Mouse (Mus musculus): ENCODE results near the gene Pias4. TPM values are rescaled to one million over a fixed set of nuclear protein-coding genes. Genes with fewer than 3 reads are reported as not detected.
A peak's percentile ranks its signal among the peaks of the same experiment; 100 is the strongest.
"Not testable (repeated sequence)": the region's sequence is repeated elsewhere in the genome, so short reads cannot be mapped to it uniquely, and the experiment has no call there.

Gene Pias4
- polyA plus RNA-seq, 1 experiment from 2014 or later, result 52.7 TPM

GRCm38 (mm10) chr10:81183805-81184204 lies 16.1 kb upstream of the Pias4 start, which contains the start of gene 4930442H23Rik:
4930442H23Rik (minus strand) TSS chr10:81183849.
- 84% methylated on average over 5 of the region's 5 CpGs for WGBS

GRCm38 (mm10) chr10:81182336-81183333 lies 14.9 kb upstream of the Pias4 start, which contains the start of gene Dapk3:
Dapk3 (plus strand) TSS chr10:81183005.
- H3K27ac ChIP-seq (ENCODE audit: low read depth, low read length), result peak within 1 kb of the TSS; percentile 65
- H3K27me3 ChIP-seq (ENCODE audit: control insufficient read depth, insufficient read depth, low read length), result no peaks in the 10 kb centered on the region
- peak within 1 kb of the TSS; percentile 57 for H3K4me2 ChIP-seq (replicated peaks; ENCODE audit: low read depth, low read length)
- 4% methylated on average over 53 of the region's 53 CpGs for WGBS
- ATAC-seq (ENCODE audit: low FRiP score) (peak; percentile 96), DNase-seq (ENCODE audit: low spot score) (peak; percentile 98)
- H3K9ac ChIP-seq (ENCODE audit: low read depth, low read length), result peak within 1 kb of the TSS; percentile 73
- H3K4me1 ChIP-seq (replicated peaks; ENCODE audit: control insufficient read depth, insufficient read depth, low read length), result peaks cover 4% of the 10 kb centered on the region
- no peaks in the 10 kb centered on the region for H3K9me3 ChIP-seq (ENCODE audit: control insufficient read depth, low read length)
- peak within 1 kb of the TSS; percentile 78 for H3K4me3 ChIP-seq (ENCODE audit: low read depth, low read length)
- H3K36me3 ChIP-seq (ENCODE audit: control insufficient read depth, insufficient read depth, low read length), result peaks cover 42% of the 10 kb centered on the region

More at GRCm38 (mm10) chr10:81183805-81184204, 16.1 kb upstream of the Pias4 start, which contains the start of gene 4930442H23Rik:
- no peak for ATAC-seq (ENCODE audit: low FRiP score)
- peak within 1 kb of the TSS; percentile 78 for H3K4me3 ChIP-seq (ENCODE audit: low read depth, low read length)
- H3K27me3 ChIP-seq (ENCODE audit: control insufficient read depth, insufficient read depth, low read length), result no peaks in the 10 kb centered on the region
- H3K9ac ChIP-seq (ENCODE audit: low read depth, low read length), result peak within 1 kb of the TSS; percentile 73
- no peaks in the 10 kb centered on the region; the same call in 1 of the 2 replicates for H3K4me1 ChIP-seq (replicated peaks; ENCODE audit: control insufficient read depth, insufficient read depth, low read length)
- no peak for DNase-seq (ENCODE audit: low spot score)
- peaks cover 31% of the 10 kb centered on the region for H3K36me3 ChIP-seq (ENCODE audit: control insufficient read depth, insufficient read depth, low read length)
- peak within 1 kb of the TSS; percentile 57 for H3K4me2 ChIP-seq (replicated peaks; ENCODE audit: low read depth, low read length)
- H3K27ac ChIP-seq (ENCODE audit: low read depth, low read length), result peak within 1 kb of the TSS; percentile 65
- no peaks in the 10 kb centered on the region for H3K9me3 ChIP-seq (ENCODE audit: control insufficient read depth, low read length)

DNA sequence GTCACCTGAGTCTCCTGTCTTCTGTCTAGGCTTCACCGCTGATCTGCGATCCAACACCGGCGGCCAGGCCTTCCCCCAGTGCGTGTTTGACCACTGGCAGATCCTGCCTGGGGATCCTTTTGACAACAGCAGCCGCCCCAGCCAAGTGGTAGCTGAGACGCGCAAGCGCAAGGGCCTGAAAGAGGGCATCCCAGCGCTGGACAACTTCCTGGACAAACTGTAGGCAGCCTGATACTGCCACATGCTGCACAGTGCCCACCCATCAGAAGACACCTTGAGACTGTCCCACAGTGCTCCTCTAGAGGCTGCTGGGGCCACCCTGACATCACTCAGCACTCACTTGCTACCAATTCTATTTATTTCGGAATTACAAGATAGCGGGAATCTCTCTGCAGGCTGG lies 14.1 kb upstream of the Pias4 start:
- not testable (repeated sequence) for DNase-seq (ENCODE audit: low spot score); H3K9me3 ChIP-seq (ENCODE audit: control insufficient read depth, low read length); H3K4me1 ChIP-seq (replicated peaks; ENCODE audit: control insufficient read depth, insufficient read depth, low read length); H3K27ac ChIP-seq (ENCODE audit: low read depth, low read length); H3K4me3 ChIP-seq (ENCODE audit: low read depth, low read length); H3K4me2 ChIP-seq (replicated peaks; ENCODE audit: low read depth, low read length); H3K9ac ChIP-seq (ENCODE audit: low read depth, low read length); H3K27me3 ChIP-seq (ENCODE audit: control insufficient read depth, insufficient read depth, low read length); ATAC-seq (ENCODE audit: low FRiP score)
- peaks cover 42% of the 10 kb centered on the region for H3K36me3 ChIP-seq (ENCODE audit: control insufficient read depth, insufficient read depth, low read length)
- 78% methylated on average over 12 of the region's 12 CpGs for WGBS

DNA sequence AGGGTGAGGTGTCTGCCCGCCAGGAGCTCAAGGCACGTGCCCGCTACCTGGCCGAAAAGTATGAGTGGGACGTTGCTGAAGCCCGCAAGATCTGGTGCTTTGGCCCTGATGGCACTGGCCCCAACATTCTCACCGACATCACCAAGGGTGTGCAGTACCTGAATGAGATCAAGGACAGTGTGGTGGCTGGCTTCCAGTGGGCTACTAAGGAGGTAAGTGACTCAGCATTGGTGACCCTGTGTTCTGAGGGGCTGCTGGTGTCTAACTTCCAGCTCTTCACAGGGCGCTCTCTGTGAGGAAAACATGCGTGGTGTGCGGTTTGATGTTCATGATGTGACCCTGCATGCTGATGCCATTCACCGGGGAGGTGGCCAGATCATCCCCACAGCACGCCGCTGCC lies 13.2 kb upstream of the Pias4 start:
- no peak overlapping the region for H3K4me2 ChIP-seq (replicated peaks; ENCODE audit: low read depth, low read length)
- H3K9ac ChIP-seq (ENCODE audit: low read depth, low read length), result no peak overlapping the region
- no peak overlapping the region for H3K27ac ChIP-seq (ENCODE audit: low read depth, low read length)
- H3K9me3 ChIP-seq (ENCODE audit: control insufficient read depth, low read length), result no peaks in the 10 kb centered on the region
- H3K4me1 ChIP-seq (replicated peaks; ENCODE audit: control insufficient read depth, insufficient read depth, low read length), result peaks cover 6% of the 10 kb centered on the region
- 95% methylated on average over 13 of the region's 13 CpGs for WGBS
- no peak for ATAC-seq (ENCODE audit: low FRiP score)
- H3K27me3 ChIP-seq (ENCODE audit: control insufficient read depth, insufficient read depth, low read length), result no peaks in the 10 kb centered on the region
- no peak for DNase-seq (ENCODE audit: low spot score)
- no peak overlapping the region for H3K4me3 ChIP-seq (ENCODE audit: low read depth, low read length)
- H3K36me3 ChIP-seq (ENCODE audit: control insufficient read depth, insufficient read depth, low read length), result peaks cover 40% of the 10 kb centered on the region

GRCm38 (mm10) chr10:81179451-81180342 lies 12.0 kb upstream of the Pias4 start:
- Histone ChIP-seq H3K27me3 (ENCODE audit: control insufficient read depth, insufficient read depth, low read length) (no peaks in the 10 kb centered on the region), H3K4me2 (replicated peaks; ENCODE audit: low read depth, low read length) (no peak overlapping the region), H3K9ac (ENCODE audit: low read depth, low read length) (no peak overlapping the region), H3K27ac (ENCODE audit: low read depth, low read length) (no peak overlapping the region), H3K9me3 (ENCODE audit: control insufficient read depth, low read length) (no peaks in the 10 kb centered on the region), H3K36me3 (ENCODE audit: control insufficient read depth, insufficient read depth, low read length) (peaks cover 40% of the 10 kb centered on the region), H3K4me3 (ENCODE audit: low read depth, low read length) (no peak overlapping the region), H3K4me1 (replicated peaks; ENCODE audit: control insufficient read depth, insufficient read depth, low read length) (peaks cover 6% of the 10 kb centered on the region)
- DNase-seq (ENCODE audit: low spot score), result no peak
- WGBS, result 93% methylated on average over 32 of the region's 32 CpGs
- ATAC-seq (ENCODE audit: low FRiP score), result no peak

GRCm38 (mm10) chr10:81178927-81179326 lies 11.2 kb upstream of the Pias4 start:
- DNase-seq (ENCODE audit: low spot score), result no peak
- ATAC-seq (ENCODE audit: low FRiP score), result no peak
- Histone ChIP-seq H3K27ac (ENCODE audit: low read depth, low read length) (no peak overlapping the region), H3K27me3 (ENCODE audit: control insufficient read depth, insufficient read depth, low read length) (no peaks in the 10 kb centered on the region), H3K4me2 (replicated peaks; ENCODE audit: low read depth, low read length) (no peak overlapping the region), H3K36me3 (ENCODE audit: control insufficient read depth, insufficient read depth, low read length) (peaks cover 40% of the 10 kb centered on the region), H3K9me3 (ENCODE audit: control insufficient read depth, low read length) (no peaks in the 10 kb centered on the region), H3K4me1 (replicated peaks; ENCODE audit: control insufficient read depth, insufficient read depth, low read length) (peaks cover 9% of the 10 kb centered on the region), H3K4me3 (ENCODE audit: low read depth, low read length) (no peak overlapping the region), H3K9ac (ENCODE audit: low read depth, low read length) (no peak overlapping the region)
- WGBS, result 95% methylated on average over 11 of the region's 11 CpGs

DNA sequence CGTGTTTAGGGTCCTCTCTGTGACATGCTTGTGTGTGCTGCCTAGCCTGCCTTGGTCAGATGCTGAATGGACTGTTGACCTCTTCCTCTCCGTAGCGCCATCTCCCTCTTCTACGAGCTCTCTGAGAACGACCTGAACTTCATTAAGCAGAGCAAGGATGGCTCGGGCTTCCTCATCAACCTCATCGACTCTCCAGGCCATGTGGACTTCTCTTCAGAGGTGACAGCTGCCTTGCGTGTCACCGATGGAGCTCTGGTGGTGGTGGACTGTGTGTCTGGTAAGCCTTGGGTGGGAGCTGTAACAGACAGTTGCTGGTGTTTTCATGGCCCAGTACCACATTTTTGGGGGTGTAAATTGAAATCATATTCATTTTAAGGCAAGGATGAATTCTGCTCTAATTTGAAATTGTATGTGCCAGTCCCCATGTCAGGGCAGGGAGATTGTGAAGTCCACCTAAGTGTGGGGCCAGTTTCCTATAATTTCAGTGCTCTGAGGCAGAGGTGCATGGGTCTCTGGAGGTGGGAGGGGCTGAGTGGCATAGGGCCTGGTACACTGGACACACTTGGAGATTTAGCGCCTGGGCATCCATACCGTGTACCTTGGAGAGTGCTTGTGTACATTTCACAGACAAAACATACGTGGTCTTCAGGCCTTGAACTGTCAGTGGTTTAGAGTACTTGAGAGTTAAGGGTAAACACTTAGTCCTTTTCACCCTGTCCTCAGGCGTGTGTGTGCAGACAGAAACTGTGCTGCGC lies 10.4 kb upstream of the Pias4 start:
- Histone ChIP-seq H3K9me3 (ENCODE audit: control insufficient read depth, low read length) (no peaks in the 10 kb centered on the region), H3K4me2 (replicated peaks; ENCODE audit: low read depth, low read length) (peak overlapping the region; percentile 92), H3K4me1 (replicated peaks; ENCODE audit: control insufficient read depth, insufficient read depth, low read length) (peaks cover 14% of the 10 kb centered on the region), H3K9ac (ENCODE audit: low read depth, low read length) (peak overlapping the region; percentile 93), H3K36me3 (ENCODE audit: control insufficient read depth, insufficient read depth, low read length) (peaks cover 40% of the 10 kb centered on the region), H3K27ac (ENCODE audit: low read depth, low read length) (peak overlapping the region; percentile 36; the same call in 1 of the 2 replicates), H3K27me3 (ENCODE audit: control insufficient read depth, insufficient read depth, low read length) (no peaks in the 10 kb centered on the region), H3K4me3 (ENCODE audit: low read depth, low read length) (peak overlapping the region; percentile 84)
- no peak for ATAC-seq (ENCODE audit: low FRiP score)
- no peak for DNase-seq (ENCODE audit: low spot score)
- 74% methylated on average over 14 of the region's 14 CpGs for WGBS

- H3K9me3 ChIP-seq (ENCODE audit: control insufficient read depth, low read length), result no peaks in the 10 kb centered on the region
- peaks cover 14% of the 10 kb centered on the region for H3K4me1 ChIP-seq (replicated peaks; ENCODE audit: control insufficient read depth, insufficient read depth, low read length)
- no peaks in the 10 kb centered on the region for H3K27me3 ChIP-seq (ENCODE audit: control insufficient read depth, insufficient read depth, low read length)
- DNase-seq (ENCODE audit: low spot score) (no peak), ATAC-seq (ENCODE audit: low FRiP score) (no peak)
- H3K4me2 ChIP-seq (replicated peaks; ENCODE audit: low read depth, low read length), result peak overlapping the region; percentile 92
- H3K9ac ChIP-seq (ENCODE audit: low read depth, low read length), result peak overlapping the region; percentile 93
- H3K27ac ChIP-seq (ENCODE audit: low read depth, low read length), result peak overlapping the region; percentile 36; the same call in 1 of the 2 replicates
- peaks cover 40% of the 10 kb centered on the region for H3K36me3 ChIP-seq (ENCODE audit: control insufficient read depth, insufficient read depth, low read length)
- H3K4me3 ChIP-seq (ENCODE audit: low read depth, low read length), result peak overlapping the region; percentile 84
- WGBS, result 13% methylated on average over 16 of the region's 16 CpGs
These were observed 9.8 kb upstream of the Pias4 start for GRCm38 (mm10) chr10:81177491-81177925.

Data from hindbrain, embryonic 11.5 days (tissue).